Mouse (Mus musculus) limb, embryonic 14.5 days (tissue): Measurements from ENCODE around the gene Sh3gl1. TPM values are rescaled to one million over a fixed set of nuclear protein-coding genes. Genes with fewer than 3 reads are reported as not detected.

Experiments
- ATAC-seq: fragments of 200-750 bp; cut with Nextera tagmentation; 2 replicates; pipeline ENCODE4 v1.8.0; 2017; ENCODE audit warnings: low read depth, moderate number of reproducible peaks, moderate TSS enrichment; ENCODE audit not compliant: low FRiP score
- DNase-seq: peaks from one replicate; pipeline ENCODE4 v3.0.0-alpha.2; 2015; ENCODE audit warnings: low spot score
- H3K27ac ChIP-seq: fragments of 300-500 bp; sonication (generic); replicated peaks from 2 replicates; pipeline ENCODE4 v1.5.1; 2014; ENCODE audit warnings: low read depth, mild to moderate bottlenecking, low read length, moderate library complexity, mixed read lengths
- H3K27me3 ChIP-seq: fragments of 300-500 bp; sonication (generic); 2 replicates; pipeline ENCODE4 v1.6.1; 2014; ENCODE audit warnings: low read length, mixed read lengths; ENCODE audit not compliant: control insufficient read depth, insufficient read depth
- H3K36me3 ChIP-seq: fragments of 300-500 bp; sonication (generic); 2 replicates; pipeline ENCODE4 v1.6.1; 2014; ENCODE audit warnings: mild to moderate bottlenecking, low read length, moderate library complexity, mixed read lengths; ENCODE audit not compliant: control insufficient read depth, insufficient read depth
- H3K4me1 ChIP-seq: fragments of 300-500 bp; sonication (generic); 2 replicates; pipeline ENCODE4 v1.6.1; 2014; ENCODE audit warnings: antibody characterized with exemption, low read length, mixed read lengths; ENCODE audit not compliant: control insufficient read depth, insufficient read depth
- H3K4me2 ChIP-seq: fragments of 300-500 bp; sonication (generic); replicated peaks from 2 replicates; pipeline ENCODE4 v1.6.1; 2014; ENCODE audit warnings: low read depth, mild to moderate bottlenecking, low read length, moderate library complexity; ENCODE audit not compliant: severe bottlenecking
- H3K4me3 ChIP-seq: fragments of 300-500 bp; sonication (generic); replicated peaks from 2 replicates; pipeline ENCODE4 v1.5.1; 2014; ENCODE audit warnings: low read length
- H3K9ac ChIP-seq: fragments of 300-500 bp; sonication (generic); 2 replicates; pipeline ENCODE4 v1.6.1; 2014; ENCODE audit warnings: mild to moderate bottlenecking, low read depth, low read length, moderate library complexity; ENCODE audit not compliant: severe bottlenecking
- H3K9me3 ChIP-seq: fragments of 300-500 bp; sonication (generic); 2 replicates; pipeline ENCODE4 v1.6.1; 2016; ENCODE audit warnings: low read length; ENCODE audit not compliant: control insufficient read depth
- POLR2A ChIP-seq: fragments of 200-500 bp; IDR thresholded peaks from 2 replicates; pipeline ENCODE4 v1.8.0; 2012; ENCODE audit warnings: inconsistent platforms, mild to moderate bottlenecking, moderate library complexity, borderline replicate concordance; ENCODE audit not compliant: insufficient read depth, insufficient read length; ENCODE audit errors: extremely low read depth
- WGBS: fragments of 180-500 bp; shearing (Covaris S2); extraction: QIAGEN DNeasy Blood & Tissue Kit; methylation state at CpG from one replicate; pipeline ENCODE4 v1.1.7; 2014; 5-methylcytosine and 5-hydroxymethylcytosine counted together
- polyA plus RNA-seq, 2 experiments: library from polyadenylated mRNA; depleted of rRNA in 1 of 2; stranded (reverse) in 1 of 2; unstranded in 1 of 2; fragments of >200 nt; fragmentation: Nextera tagmentation in 1 of 2; extraction: Ambion mirVana in 1 of 2; gene quantifications; 2 replicates each; pipeline versions ENCODE4 v1.2.1 to v1.2.3; 2012 to 2014

Sh3gl1 gene
- polyA plus RNA-seq, 2 experiments, result 166 to 176 TPM

GRCm38 (mm10) chr17:56008356-56009087, 27.9 kb downstream of the Sh3gl1 start:
- Histone ChIP-seq H3K27ac (peak overlapping the region; percentile 85), H3K27me3 (no peaks in the 10 kb centered on the region), H3K4me2 (peak overlapping the region; percentile 100), H3K9me3 (no peaks in the 10 kb centered on the region), H3K4me3 (peak overlapping the region; percentile 82), H3K36me3 (peaks cover 20% of the 10 kb centered on the region), H3K4me1 (peaks cover 14% of the 10 kb centered on the region), H3K9ac (peak overlapping the region; percentile 72)
- ATAC-seq, result peak; percentile 94
- no peak for TF ChIP-seq POLR2A
- 2% methylated on average over 21 of the region's 21 CpGs for WGBS
- peak; percentile 99 for DNase-seq

DNA sequence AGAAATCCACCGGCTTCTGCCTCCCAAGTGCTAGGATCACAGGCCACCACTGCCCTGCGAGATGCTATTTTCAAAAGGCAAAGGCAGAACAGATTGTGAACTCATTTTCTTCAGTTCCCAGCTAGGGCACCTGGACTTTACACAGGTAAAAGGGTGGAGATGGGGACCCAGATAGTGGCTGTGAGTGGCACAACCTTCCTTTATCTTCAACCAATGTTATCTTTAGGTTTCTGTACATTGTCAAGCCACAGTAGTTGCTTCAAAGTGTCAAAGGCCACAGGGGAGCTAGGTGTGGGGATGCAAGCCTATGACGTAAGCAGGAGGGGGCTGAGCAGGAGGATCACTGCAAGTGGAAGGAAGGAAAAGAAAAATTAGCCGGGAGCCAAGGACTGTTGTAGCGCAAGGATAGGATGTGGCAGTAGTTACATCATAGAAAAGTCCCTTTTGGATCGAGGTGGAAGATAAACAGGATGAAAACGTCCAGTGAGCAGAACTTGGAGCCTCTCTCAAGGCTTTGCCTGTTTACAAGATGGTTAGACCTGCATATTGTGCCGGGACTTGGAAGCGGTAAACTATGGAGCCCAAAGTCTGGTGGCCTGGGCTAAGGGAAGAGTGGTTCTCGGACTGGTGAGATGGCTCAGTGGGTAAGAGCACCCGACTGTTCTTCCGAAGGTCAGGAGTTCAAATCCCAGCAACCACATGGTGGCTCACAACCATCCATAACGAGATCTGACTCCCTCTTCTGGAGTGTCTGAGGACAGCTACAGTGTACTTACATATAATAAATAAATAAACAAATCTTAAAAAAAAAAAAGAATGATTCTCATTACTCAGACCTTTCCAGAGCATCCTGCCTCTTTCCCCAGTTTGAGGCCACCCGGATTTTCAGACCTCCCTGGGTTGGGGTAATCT, 28.7 kb downstream of the Sh3gl1 start:
- WGBS, result 31% methylated on average over 13 of the region's 14 CpGs

GRCm38 (mm10) chr17:56006956-56007355, 29.5 kb downstream of the Sh3gl1 start:
- ATAC-seq (no peak), DNase-seq (no peak)
- H3K4me2 ChIP-seq, result no peak overlapping the region
- 45% methylated on average over 10 of the region's 10 CpGs for WGBS
- no peak for TF ChIP-seq POLR2A
- no peak overlapping the region for H3K9ac ChIP-seq
- no peaks in the 10 kb centered on the region for H3K27me3 ChIP-seq
- H3K27ac ChIP-seq, result no peak overlapping the region
- peaks cover 8% of the 10 kb centered on the region for H3K36me3 ChIP-seq
- no peaks in the 10 kb centered on the region for H3K9me3 ChIP-seq
- H3K4me3 ChIP-seq, result no peak overlapping the region
- peaks cover 14% of the 10 kb centered on the region for H3K4me1 ChIP-seq

More for the DNA sequence above, 28.7 kb downstream of the Sh3gl1 start:
- Histone ChIP-seq H3K36me3 (peaks cover 14% of the 10 kb centered on the region), H3K4me2 (peak overlapping the region; percentile 100), H3K4me1 (peaks cover 14% of the 10 kb centered on the region), H3K9ac (peak overlapping the region; percentile 40; the same call in 1 of the 2 replicates), H3K4me3 (peak overlapping the region; percentile 82), H3K27me3 (no peaks in the 10 kb centered on the region), H3K9me3 (no peaks in the 10 kb centered on the region), H3K27ac (peak overlapping the region; percentile 72; the same call in 1 of the 2 replicates)
- TF ChIP-seq POLR2A, result no peak
- DNase-seq (no peak), ATAC-seq (no peak; the same call in 1 of the 2 replicates)

GRCm38 (mm10) chr17:56005415-56006061, 30.9 kb downstream of the Sh3gl1 start, which contains the start of the genes Stap2 and Mpnd:
Gene Stap2, minus strand, starts transcription at chr17:56005584.
Gene Mpnd, plus strand, starts transcription at chr17:56005711.
- WGBS, result 40% methylated on average over 13 of the region's 13 CpGs
- Histone ChIP-seq H3K9me3 (no peaks in the 10 kb centered on the region), H3K9ac (no peak within 1 kb of the TSS), H3K4me1 (peaks cover 12% of the 10 kb centered on the region), H3K36me3 (no peaks in the 10 kb centered on the region), H3K4me2 (0 out of 2 replicates have a peak within 1 kb of the TSS, but pooled peaks have one; percentile 15), H3K4me3 (no peak within 1 kb of the TSS; the same call in 1 of the 2 replicates), H3K27me3 (peaks cover 5% of the 10 kb centered on the region; the same call in 1 of the 2 replicates), H3K27ac (no peak within 1 kb of the TSS)
- ATAC-seq, result no peak
- peak; percentile 83 for DNase-seq
- TF ChIP-seq POLR2A, result no peak

DNA sequence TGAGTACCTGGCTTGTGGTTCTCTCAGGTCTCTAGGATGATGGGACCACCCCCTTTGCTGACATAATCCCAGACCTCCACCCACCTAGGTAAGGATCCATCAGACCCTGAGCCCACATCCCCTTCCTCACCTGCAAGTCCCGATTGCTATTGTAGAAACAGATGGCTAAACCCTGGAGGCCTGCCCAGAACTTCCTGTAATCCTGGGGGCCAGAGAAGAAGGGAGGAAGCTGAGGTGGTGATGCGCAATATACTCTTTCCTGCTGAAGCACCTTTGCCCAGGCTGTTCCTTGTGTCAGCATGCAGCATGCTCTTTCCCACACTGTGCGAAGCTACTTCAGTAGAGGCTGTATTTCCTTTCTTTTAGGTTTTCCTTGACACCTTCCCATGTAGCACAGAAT, 33.4 kb downstream of the Sh3gl1 start:
- WGBS, result 77% methylated on average over 3 of the region's 3 CpGs
- Histone ChIP-seq H3K4me1 (0 out of 2 replicates have a peak, but pooled peaks cover 3% of the 10 kb centered on the region), H3K36me3 (no peaks in the 10 kb centered on the region), H3K4me2 (no peak overlapping the region), H3K27me3 (peaks cover 11% of the 10 kb centered on the region; the same call in 1 of the 2 replicates), H3K27ac (no peak overlapping the region), H3K9ac (no peak overlapping the region), H3K4me3 (no peak overlapping the region), H3K9me3 (no peaks in the 10 kb centered on the region)
- no peak for DNase-seq
- ATAC-seq, result no peak
- no peak for TF ChIP-seq POLR2A
